Mouse (Mus musculus): ENCODE data around the gene Cldn7.

DNA sequence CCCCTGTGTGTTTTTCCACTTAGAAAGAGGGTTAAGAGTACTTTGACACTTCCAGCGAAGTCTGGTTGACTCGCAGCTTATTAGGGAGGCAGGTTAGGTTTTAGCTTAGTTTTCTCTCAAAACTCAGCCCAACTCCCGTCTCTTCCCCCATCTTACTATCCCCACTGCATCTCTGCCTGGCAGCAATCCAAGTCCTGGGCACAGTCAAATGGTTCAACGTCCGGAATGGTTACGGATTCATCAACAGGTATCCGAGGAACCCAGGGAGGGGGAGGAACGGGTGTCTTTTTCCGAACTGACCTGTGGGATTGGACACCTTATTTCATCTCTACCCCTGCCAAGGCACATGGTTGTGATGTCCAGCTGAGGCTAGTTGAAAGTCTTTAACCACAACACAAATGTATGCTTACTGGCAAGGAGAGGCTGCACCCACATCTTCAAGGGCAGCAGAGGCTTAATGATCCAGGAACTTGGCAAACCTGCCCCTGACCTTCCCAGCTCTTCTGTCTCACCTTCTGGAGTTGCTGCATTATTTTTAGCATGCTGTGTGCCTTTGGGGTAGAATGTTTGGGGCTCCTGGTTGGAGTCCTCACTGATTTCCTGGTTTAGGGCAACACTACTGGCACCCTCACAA lies 27.7 kb upstream of the Cldn7 start:
- TF ChIP-seq POLR2A (IDR thresholded peaks at IDR 0.05; ENCODE audit: borderline replicate concordance, extremely low read depth, low read depth, low read length) (no peak), CTCF (IDR thresholded peaks at IDR 0.05; ENCODE audit: insufficient read depth, low read length) (no peak)
